Mouse (Mus musculus): Measurements from ENCODE around the gene Twnk. TPM values are rescaled to one million over a fixed set of nuclear protein-coding genes. Genes with fewer than 3 reads are reported as not detected.

Twnk gene
- polyA plus RNA-seq, 1 experiment from 2014 or later = 7.5 TPM

DNA sequence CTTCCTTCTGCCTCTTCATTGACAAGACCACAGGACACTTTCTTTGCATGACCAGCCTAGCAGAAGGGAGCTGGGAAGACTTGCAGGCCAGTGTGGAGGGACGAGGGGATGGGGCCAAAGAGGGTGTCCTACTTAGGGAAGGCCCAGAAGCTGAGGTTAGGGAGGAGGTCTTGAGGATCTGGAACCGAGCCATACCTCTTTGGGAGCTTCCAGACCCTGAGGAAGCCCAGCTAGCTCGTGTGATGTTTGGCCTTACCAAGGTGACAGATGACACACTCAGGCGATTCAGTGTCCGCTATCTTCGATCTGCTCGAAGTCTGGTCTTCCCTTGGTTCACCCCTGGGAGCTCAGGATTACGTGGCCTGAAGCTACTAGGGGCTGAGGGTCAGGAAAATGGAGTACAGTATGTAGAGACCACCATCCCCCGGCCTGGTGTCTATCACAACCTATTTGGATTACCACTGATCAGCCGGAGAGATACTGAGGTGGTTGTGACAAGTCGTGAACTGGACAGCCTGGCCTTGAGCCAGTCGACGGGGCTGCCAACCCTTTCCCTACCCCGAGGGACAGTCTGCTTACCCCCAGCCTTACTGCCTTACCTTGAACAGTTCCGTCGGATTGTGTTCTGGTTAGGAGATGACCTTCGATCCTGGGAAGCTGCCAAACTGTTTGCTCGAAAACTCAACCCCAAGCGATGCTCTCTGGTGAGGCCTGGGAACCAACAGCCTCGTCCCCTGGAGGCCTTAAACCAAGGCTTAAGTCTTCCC is 2.1 kb downstream of the Twnk start:
- TF ChIP-seq CTCF (IDR thresholded peaks at IDR 0.05) (no peak), EP300 (IDR thresholded peaks at IDR 0.05) (no peak)
- WGBS = 67% methylated on average over 20 of the region's 20 CpGs
- H3K4me1 ChIP-seq (ENCODE audit: insufficient read depth, low read depth, low read length) = peaks cover 14% of the 10 kb centered on the region
- H3K9ac ChIP-seq (replicated peaks; ENCODE audit: low read depth) = peak overlapping the region; percentile 36; the same call in 1 of the 2 replicates
- peak overlapping the region; percentile 85 for H3K27ac ChIP-seq (ENCODE audit: low read length)
- no peaks in the 10 kb centered on the region for H3K27me3 ChIP-seq (replicated peaks; ENCODE audit: insufficient read depth, low read length)
- no peaks in the 10 kb centered on the region; the same call in 1 of the 2 replicates for H3K36me3 ChIP-seq (ENCODE audit: insufficient read depth, low read length)
- no peaks in the 10 kb centered on the region for H3K9me3 ChIP-seq (ENCODE audit: low read length)
- peak overlapping the region; percentile 90 for H3K4me2 ChIP-seq (replicated peaks; ENCODE audit: low read depth, low read length)
- H3K4me3 ChIP-seq (ENCODE audit: low read depth, low read length) = no peak overlapping the region
- DNase-seq (ENCODE audit: low spot score) (no peak), ATAC-seq (no peak)

GRCm38 (mm10) chr19:45010646-45011045 is 5.2 kb downstream of the Twnk start:
- Histone ChIP-seq H3K27me3 (replicated peaks; ENCODE audit: insufficient read depth, low read length) (no peaks in the 10 kb centered on the region), H3K36me3 (ENCODE audit: insufficient read depth, low read length) (no peaks in the 10 kb centered on the region; the same call in 1 of the 2 replicates), H3K9ac (replicated peaks; ENCODE audit: low read depth) (no peak overlapping the region), H3K4me3 (ENCODE audit: low read depth, low read length) (no peak overlapping the region), H3K4me2 (replicated peaks; ENCODE audit: low read depth, low read length) (no peak overlapping the region), H3K9me3 (ENCODE audit: low read length) (no peaks in the 10 kb centered on the region), H3K27ac (ENCODE audit: low read length) (no peak overlapping the region), H3K4me1 (ENCODE audit: insufficient read depth, low read depth, low read length) (peaks cover 7% of the 10 kb centered on the region; the same call in 1 of the 2 replicates)
- TF ChIP-seq CTCF (IDR thresholded peaks at IDR 0.05) = no peak
- no peak for TF ChIP-seq EP300 (IDR thresholded peaks at IDR 0.05)
- ATAC-seq = no peak
- no peak for DNase-seq (ENCODE audit: low spot score)
- 90% methylated on average over 4 of the region's 4 CpGs for whole genome bisulfite sequencing

GRCm38 (mm10) chr19:45012219-45012618 is 6.8 kb downstream of the Twnk start:
- no peaks in the 10 kb centered on the region for H3K27me3 ChIP-seq (replicated peaks; ENCODE audit: insufficient read depth, low read length)
- WGBS = 82% methylated on average over 8 of the region's 8 CpGs
- DNase-seq (ENCODE audit: low spot score) = no peak
- H3K4me2 ChIP-seq (replicated peaks; ENCODE audit: low read depth, low read length) = no peak overlapping the region
- peaks cover 9% of the 10 kb centered on the region; the same call in 1 of the 2 replicates for H3K4me1 ChIP-seq (ENCODE audit: insufficient read depth, low read depth, low read length)
- no peaks in the 10 kb centered on the region for H3K9me3 ChIP-seq (ENCODE audit: low read length)
- no peak overlapping the region for H3K27ac ChIP-seq (ENCODE audit: low read length)
- no peaks in the 10 kb centered on the region; the same call in 1 of the 2 replicates for H3K36me3 ChIP-seq (ENCODE audit: insufficient read depth, low read length)
- no peak for ATAC-seq
- no peak overlapping the region for H3K4me3 ChIP-seq (ENCODE audit: low read depth, low read length)
- TF ChIP-seq CTCF (IDR thresholded peaks at IDR 0.05) (no peak), EP300 (IDR thresholded peaks at IDR 0.05) (no peak)
- no peak overlapping the region for H3K9ac ChIP-seq (replicated peaks; ENCODE audit: low read depth)

- H3K4me3 ChIP-seq (ENCODE audit: low read depth, low read length) = no peak overlapping the region
- 25% methylated on average over 6 of the region's 6 CpGs for WGBS
- 0 out of 2 replicates have a peak overlapping the region, but pooled peaks have one; percentile 99 for H3K27ac ChIP-seq (ENCODE audit: low read length)
- TF ChIP-seq CTCF (IDR thresholded peaks at IDR 0.05) (peak; percentile 80), EP300 (IDR thresholded peaks at IDR 0.05) (no peak)
- ATAC-seq (no peak), DNase-seq (ENCODE audit: low spot score) (peak; percentile 92)
- no peak overlapping the region for H3K9ac ChIP-seq (replicated peaks; ENCODE audit: low read depth)
- H3K4me2 ChIP-seq (replicated peaks; ENCODE audit: low read depth, low read length) = no peak overlapping the region
- no peaks in the 10 kb centered on the region for H3K27me3 ChIP-seq (replicated peaks; ENCODE audit: insufficient read depth, low read length)
- no peaks in the 10 kb centered on the region; the same call in 1 of the 2 replicates for H3K36me3 ChIP-seq (ENCODE audit: insufficient read depth, low read length)
- no peaks in the 10 kb centered on the region for H3K9me3 ChIP-seq (ENCODE audit: low read length)
- H3K4me1 ChIP-seq (ENCODE audit: insufficient read depth, low read depth, low read length) = peaks cover 5% of the 10 kb centered on the region; the same call in 1 of the 2 replicates
Measured at GRCm38 (mm10) chr19:45012636-45013035, 7.2 kb downstream of the Twnk start.

GRCm38 (mm10) chr19:45013581-45014225 is 8.2 kb downstream of the Twnk start:
- H3K4me1 ChIP-seq (ENCODE audit: insufficient read depth, low read depth, low read length) = peaks cover 6% of the 10 kb centered on the region; the same call in 1 of the 2 replicates
- no peaks in the 10 kb centered on the region; the same call in 1 of the 2 replicates for H3K36me3 ChIP-seq (ENCODE audit: insufficient read depth, low read length)

DNA sequence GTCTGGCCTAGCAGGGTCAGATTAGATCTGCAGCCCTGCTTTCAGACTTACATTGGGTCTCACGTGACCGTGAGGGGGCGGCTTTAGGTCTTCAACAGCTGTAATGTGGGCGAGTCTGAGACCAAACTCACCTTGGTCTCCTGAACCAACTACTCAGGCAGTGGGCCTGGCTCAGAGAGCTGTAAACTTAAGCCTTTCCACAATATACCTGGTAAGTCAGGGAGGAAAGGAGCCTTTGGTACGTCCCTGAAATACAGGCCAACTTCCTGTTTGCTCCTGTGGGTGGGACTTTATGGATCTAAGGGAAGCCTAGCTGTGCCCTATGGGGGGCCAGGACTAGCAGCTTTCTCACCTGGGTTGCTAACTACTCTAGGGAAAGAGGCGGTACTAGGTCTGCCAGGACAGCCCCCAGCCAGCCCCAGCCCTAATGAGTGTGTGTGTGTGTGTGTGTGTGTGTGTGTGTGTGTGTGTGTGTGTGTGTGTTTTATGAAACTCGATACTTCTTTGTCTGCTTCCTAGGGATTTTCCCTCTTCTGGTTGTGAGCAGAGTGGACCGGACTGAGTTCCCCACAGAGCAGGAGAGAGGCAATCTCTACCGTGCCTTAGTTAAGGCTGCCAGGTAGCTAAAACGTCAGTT is 9.0 kb downstream of the Twnk start, which contains the start of gene Lzts2:
TSS of gene Lzts2 (plus strand) at position 80 of the 637 bp plus-strand sequence.
- 11% methylated on average over 10 of the region's 10 CpGs for WGBS
- DNase-seq (ENCODE audit: low spot score) = peak; percentile 75
- ATAC-seq = peak; percentile 5; the same call in 1 of the 2 replicates

More at GRCm38 (mm10) chr19:45013581-45014225, 8.2 kb downstream of the Twnk start:
- Histone ChIP-seq H3K4me3 (ENCODE audit: low read depth, low read length) (no peak overlapping the region), H3K9me3 (ENCODE audit: low read length) (no peaks in the 10 kb centered on the region), H3K4me2 (replicated peaks; ENCODE audit: low read depth, low read length) (peak overlapping the region; percentile 76; the same call in 1 of the 2 replicates), H3K27me3 (replicated peaks; ENCODE audit: insufficient read depth, low read length) (no peaks in the 10 kb centered on the region), H3K9ac (replicated peaks; ENCODE audit: low read depth) (no peak overlapping the region), H3K27ac (ENCODE audit: low read length) (peak overlapping the region; percentile 99)
- no peak for ATAC-seq
- TF ChIP-seq CTCF (IDR thresholded peaks at IDR 0.05) (no peak), EP300 (IDR thresholded peaks at IDR 0.05) (no peak)
- WGBS = 62% methylated on average over 6 of the region's 6 CpGs
- DNase-seq (ENCODE audit: low spot score) = no peak

More for the DNA sequence above, 9.0 kb downstream of the Twnk start, which contains the start of gene Lzts2:
- Histone ChIP-seq H3K27me3 (replicated peaks; ENCODE audit: insufficient read depth, low read length) (no peaks in the 10 kb centered on the region), H3K4me3 (ENCODE audit: low read depth, low read length) (peak within 1 kb of the TSS; percentile 63), H3K27ac (ENCODE audit: low read length) (peak within 1 kb of the TSS; percentile 99), H3K4me2 (replicated peaks; ENCODE audit: low read depth, low read length) (peak within 1 kb of the TSS; percentile 76), H3K9ac (replicated peaks; ENCODE audit: low read depth) (peak within 1 kb of the TSS; percentile 63), H3K36me3 (ENCODE audit: insufficient read depth, low read length) (no peaks in the 10 kb centered on the region; the same call in 1 of the 2 replicates), H3K4me1 (ENCODE audit: insufficient read depth, low read depth, low read length) (peaks cover 13% of the 10 kb centered on the region; the same call in 1 of the 2 replicates), H3K9me3 (ENCODE audit: low read length) (no peaks in the 10 kb centered on the region)
- no peak for TF ChIP-seq CTCF (IDR thresholded peaks at IDR 0.05)
- no peak for TF ChIP-seq EP300 (IDR thresholded peaks at IDR 0.05)

Measured in lung, postnatal 0 days (tissue).